In genomic region chr17:71474762-71475704, GRCm38 (mm10) we compare ENCODE assay signal across 8 mouse cellular contexts. TPM values are rescaled to one million over a fixed set of nuclear protein-coding genes. Genes with fewer than 3 reads are reported as not detected.
DNase-seq lines count a peak whose midpoint lies in the region; ATAC-seq lines count a peak whose summit lies in the region.

TSS of gene Smchd1 (minus strand) at chr17:71475343.

- peak within 1 kb of the TSS; percentile 99 for H3K27ac ChIP-seq in hindbrain, embryonic 15.5 days (replicated peaks)

- peak within 1 kb of the TSS; percentile 92 for H3K9ac ChIP-seq in hindbrain, embryonic 15.5 days

- peak; percentile 95 for ATAC-seq in hindbrain, embryonic 15.5 days (ENCODE audit: low FRiP score, low read depth)

- WGBS in hindbrain, embryonic 15.5 days, result under 1% methylated on average over 98 of the region's 109 CpGs

- no peaks in the 10 kb centered on the region for H3K27me3 ChIP-seq in hindbrain, embryonic 15.5 days

- peaks cover 23% of the 10 kb centered on the region for H3K4me1 ChIP-seq in hindbrain, embryonic 15.5 days (replicated peaks)

- H3K4me2 ChIP-seq in hindbrain, embryonic 15.5 days, result peak within 1 kb of the TSS; percentile 94

- no peaks in the 10 kb centered on the region for H3K9me3 ChIP-seq in hindbrain, embryonic 15.5 days

- peak; percentile 60 for DNase-seq in WW6 (ENCODE audit: low read depth, low spot score)
- peak; percentile 89 to 94 for DNase-seq in cerebellum, postnatal 36 days
- DNase-seq in frontal cortex, postnatal 36 days (ENCODE audit: low spot score in 2 of 2), result peak; percentile 93 to 94
- peak; percentile 89 for DNase-seq in left cerebral cortex, adult 11 months (ENCODE audit: low spot score)
- DNase-seq in lung, postnatal 36 days, result peak; percentile 96
- DNase-seq in retina, embryonic 14.5 days (ENCODE audit: low spot score), result peak; percentile 93
- peak; percentile 91 to 95 for DNase-seq in thymus, postnatal 36 days

- H3K4me3 ChIP-seq in hindbrain, embryonic 15.5 days, result peak within 1 kb of the TSS; percentile 94

- H3K36me3 ChIP-seq in hindbrain, embryonic 15.5 days, result no peaks in the 10 kb centered on the region

RNA-seq across cellular contexts. Expression of gene Smchd1, which starts in this region (rescaled TPM):
- polyA plus RNA-seq in hindbrain, embryonic 15.5 days (2015; fragmentation: Nextera tagmentation; extraction: Ambion mirVana), result 44.0 and 48.9 TPM in 2 replicates

Comparison
In these comparisons a context has a peak if more than half of its experiments do, and no peak if none do; other contexts are left out.
1. Peak in every context shown above with its lines: DNase-seq, ATAC-seq, H3K4me3 ChIP-seq and H3K27ac ChIP-seq.